Mouse (Mus musculus) myocyte (in vitro differentiated cells): ENCODE measurements around the gene Camsap2. TPM values are rescaled to one million over a fixed set of nuclear protein-coding genes. Genes with fewer than 3 reads are reported as not detected.

Experiments
- H3K27me3 ChIP-seq: one replicate; pipeline ENCODE4 v1.6.1; 2011; ENCODE audit not compliant: control insufficient read depth, insufficient read depth, insufficient read length
- H3K36me3 ChIP-seq: one replicate; pipeline ENCODE4 v1.6.1; 2011; ENCODE audit not compliant: control insufficient read depth, insufficient read depth
- H3K4me2 ChIP-seq: one replicate; pipeline ENCODE4 v1.6.1; 2011; ENCODE audit warnings: low read depth, control low read depth
- H3K4me3 ChIP-seq: one replicate; pipeline ENCODE4 v1.5.1; 2011; ENCODE audit warnings: mild to moderate bottlenecking, control low read depth, moderate library complexity
- H3K79me2 ChIP-seq: one replicate; pipeline ENCODE4 v1.6.1; 2011; ENCODE audit not compliant: control insufficient read depth, insufficient read depth
- H3ac ChIP-seq: one replicate; pipeline ENCODE4 v1.6.1; 2011; ENCODE audit not compliant: control insufficient read depth, insufficient read length
- CEBPB ChIP-seq: IDR thresholded peaks from 2 replicates; pipeline ENCODE4 v1.6.1; 2011; ENCODE audit warnings: mild to moderate bottlenecking, moderate library complexity; ENCODE audit not compliant: poor library complexity, insufficient read depth, severe bottlenecking
- E2F4 ChIP-seq: IDR thresholded peaks from one replicate; pipeline ENCODE4 v1.6.1; 2011; ENCODE audit warnings: mild to moderate bottlenecking, control low read depth, moderate library complexity; ENCODE audit not compliant: insufficient read depth
- MAX ChIP-seq: IDR thresholded peaks from one replicate; pipeline ENCODE4 v1.6.1; 2011; ENCODE audit warnings: low read depth, mild to moderate bottlenecking, control low read depth
- MYOD1 ChIP-seq, 3 experiments: IDR thresholded peaks; one replicate each; pipeline ENCODE4 v1.6.1; 2011; ENCODE audit warnings: control low read depth in 2 of 3, low read depth in 2 of 3, mild to moderate bottlenecking in 2 of 3, moderate library complexity in 1 of 3; ENCODE audit not compliant: insufficient read length in 2 of 3, control insufficient read depth in 1 of 3
- MYOG ChIP-seq, 3 experiments: IDR thresholded peaks; one replicate each; pipeline ENCODE4 v1.6.1; 2011; ENCODE audit warnings: control low read depth in 2 of 3, low read depth in 2 of 3, mild to moderate bottlenecking in 2 of 3; ENCODE audit not compliant: insufficient read length in 2 of 3, control insufficient read depth in 1 of 3, insufficient read depth in 1 of 3
- POLR2A ChIP-seq: IDR thresholded peaks from one replicate; pipeline ENCODE4 v1.6.1; 2011; ENCODE audit warnings: low read depth, mild to moderate bottlenecking, control low read depth, moderate library complexity; ENCODE audit not compliant: insufficient read length
- POLR2AphosphoS2 ChIP-seq: IDR thresholded peaks from one replicate; pipeline ENCODE4 v1.6.1; 2011; ENCODE audit warnings: low read depth, control low read depth; ENCODE audit not compliant: insufficient read length
- REST ChIP-seq: IDR thresholded peaks from one replicate; pipeline ENCODE4 v1.6.1; 2011; ENCODE audit warnings: mild to moderate bottlenecking, control low read depth, moderate library complexity; ENCODE audit not compliant: insufficient read depth, insufficient read length
- SRF ChIP-seq: IDR thresholded peaks from one replicate; pipeline ENCODE4 v1.6.1; 2011; ENCODE audit warnings: low read depth; ENCODE audit not compliant: control insufficient read depth, insufficient read length
- TCF12 ChIP-seq: IDR thresholded peaks from one replicate; pipeline ENCODE4 v1.6.1; 2011; ENCODE audit warnings: mild to moderate bottlenecking, control low read depth; ENCODE audit not compliant: poor library complexity, insufficient read depth, severe bottlenecking
- TCF3 ChIP-seq: IDR thresholded peaks from one replicate; pipeline ENCODE4 v1.6.1; 2011; ENCODE audit warnings: low read depth, control low read depth; ENCODE audit not compliant: insufficient read length
- USF1 ChIP-seq: IDR thresholded peaks from one replicate; pipeline ENCODE4 v1.6.1; 2011; ENCODE audit warnings: low read depth, mild to moderate bottlenecking, control low read depth, moderate library complexity
- polyA plus RNA-seq: library from polyadenylated mRNA; unstranded; fragments of >200 nt; fragmentation: generic; extraction: Trizol; gene quantifications from one replicate; pipeline ENCODE4 v1.2.1, GENCODE M21; 2012; ENCODE audit warnings: missing spikeins

Gene Camsap2
- polyA plus RNA-seq, 1 experiment, result 6.8 TPM

GRCm38 (mm10) chr1:136358841-136359360 lies 13.0 kb upstream of the Camsap2 start:
- Histone ChIP-seq H3K79me2 (no peaks in the 10 kb centered on the region), H3ac (no peak overlapping the region), H3K36me3 (no peaks in the 10 kb centered on the region), H3K4me2 (no peak overlapping the region), H3K4me3 (no peak overlapping the region), H3K27me3 (no peaks in the 10 kb centered on the region)
- TF ChIP-seq REST, result no peak
- TF ChIP-seq TCF12, result no peak
- TF ChIP-seq MYOG (IDR thresholded peaks at IDR 0.05; ENCODE audit: control insufficient read depth in 1 of 3, insufficient read depth in 1 of 3, insufficient read length in 2 of 3, low read depth in 2 of 3), result no peak
- no peak for TF ChIP-seq USF1
- TF ChIP-seq MAX, result no peak
- no peak for TF ChIP-seq TCF3
- no peak for TF ChIP-seq MYOD1 (IDR thresholded peaks at IDR 0.05; ENCODE audit: control insufficient read depth in 1 of 3, insufficient read length in 2 of 3, low read depth in 2 of 3)

- Histone ChIP-seq H3K4me2 (no peak overlapping the region), H3K79me2 (no peaks in the 10 kb centered on the region), H3K4me3 (no peak overlapping the region), H3K27me3 (no peaks in the 10 kb centered on the region), H3K36me3 (no peaks in the 10 kb centered on the region), H3ac (no peak overlapping the region)
- TF ChIP-seq REST (no peak), E2F4 (no peak), USF1 (no peak), SRF (no peak), TCF12 (no peak)
These were observed 9.7 kb upstream of the Camsap2 start for GRCm38 (mm10) chr1:136355651-136356050.

GRCm38 (mm10) chr1:136350699-136351200 lies 4.8 kb upstream of the Camsap2 start:
- H3K79me2 ChIP-seq, result no peaks in the 10 kb centered on the region
- no peak overlapping the region for H3ac ChIP-seq
- no peaks in the 10 kb centered on the region for H3K36me3 ChIP-seq
- no peak for TF ChIP-seq MAX
- no peak for TF ChIP-seq TCF12
- no peak for TF ChIP-seq REST
- TF ChIP-seq POLR2AphosphoS2, result no peak
- no peak for TF ChIP-seq MYOG (IDR thresholded peaks at IDR 0.05; ENCODE audit: control insufficient read depth in 1 of 3, insufficient read depth in 1 of 3, insufficient read length in 2 of 3, low read depth in 2 of 3)
- TF ChIP-seq TCF3, result no peak
- no peak for TF ChIP-seq SRF
- TF ChIP-seq CEBPB, result no peak
- H3K4me3 ChIP-seq, result no peak overlapping the region
- no peak overlapping the region for H3K4me2 ChIP-seq
- no peaks in the 10 kb centered on the region for H3K27me3 ChIP-seq

- H3K79me2 ChIP-seq, result peaks cover 22% of the 10 kb centered on the region
- no peak overlapping the region for H3ac ChIP-seq
- no peaks in the 10 kb centered on the region for H3K27me3 ChIP-seq
- no peak overlapping the region for H3K4me3 ChIP-seq
- H3K4me2 ChIP-seq, result no peak overlapping the region
- TF ChIP-seq MYOD1 (IDR thresholded peaks at IDR 0.05; ENCODE audit: control insufficient read depth in 1 of 3, insufficient read length in 2 of 3, low read depth in 2 of 3), result no peak
- no peak for TF ChIP-seq SRF
- TF ChIP-seq USF1, result no peak
- TF ChIP-seq REST, result no peak
- TF ChIP-seq MYOG (IDR thresholded peaks at IDR 0.05; ENCODE audit: control insufficient read depth in 1 of 3, insufficient read depth in 1 of 3, insufficient read length in 2 of 3, low read depth in 2 of 3), result no peak
- TF ChIP-seq TCF12, result no peak
- TF ChIP-seq E2F4, result no peak
- TF ChIP-seq CEBPB, result no peak
- no peak for TF ChIP-seq POLR2AphosphoS2
- no peak for TF ChIP-seq TCF3
- TF ChIP-seq MAX, result no peak
- TF ChIP-seq POLR2A, result no peak
- H3K36me3 ChIP-seq, result no peaks in the 10 kb centered on the region
These were observed 2.2 kb upstream of the Camsap2 start for GRCm38 (mm10) chr1:136348137-136348536.

- Histone ChIP-seq H3ac (no peak overlapping the region), H3K4me3 (no peak overlapping the region), H3K36me3 (no peaks in the 10 kb centered on the region), H3K4me2 (no peak overlapping the region), H3K27me3 (no peaks in the 10 kb centered on the region), H3K79me2 (peaks cover 32% of the 10 kb centered on the region)
- TF ChIP-seq SRF (no peak), MAX (no peak), TCF12 (no peak), POLR2AphosphoS2 (no peak), CEBPB (no peak), TCF3 (no peak)
These were observed 1.2 kb upstream of the Camsap2 start for GRCm38 (mm10) chr1:136347140-136347539.
